Mouse (Mus musculus): ENCODE results near the gene Lect2. TPM values are rescaled to one million over a fixed set of nuclear protein-coding genes. Genes with fewer than 3 reads are reported as not detected.

The Lect2 gene
- 0.39 and 1.2 TPM in 2 replicates for total RNA-seq (2021)
- long read RNA-seq, transcript Lect2-201 (4 exons, 837 nt) = major isoform, 93 of 110 reads
- long read RNA-seq, partial matches to known transcripts = 7 of 110 reads
- long read RNA-seq, other reads (novel, unspliced or antisense) = 10 of 110 reads

DNA sequence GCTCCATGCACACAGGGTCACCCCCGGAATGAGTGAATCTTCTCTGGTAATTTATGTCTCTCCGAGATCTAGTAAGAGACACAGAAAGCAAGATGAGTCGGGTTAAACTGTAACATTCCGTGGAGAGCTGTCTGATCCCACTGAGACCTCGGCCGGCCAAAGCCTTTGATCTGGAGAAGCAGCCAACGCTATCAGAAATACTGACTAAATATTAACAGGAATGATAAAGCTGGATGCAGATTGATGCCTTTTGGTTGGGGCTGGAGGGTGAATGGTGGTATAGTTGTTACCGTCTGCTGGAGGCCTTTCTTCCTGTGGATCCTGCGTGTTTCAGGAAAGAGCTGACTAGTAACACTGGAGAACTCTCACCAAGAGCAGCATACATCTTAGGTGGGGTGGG lies at the start of gene Lect2:
Gene Lect2 (minus strand): TSS at position 102 of the 400 bp plus-strand sequence.
- DNase-seq = no peak

DNA sequence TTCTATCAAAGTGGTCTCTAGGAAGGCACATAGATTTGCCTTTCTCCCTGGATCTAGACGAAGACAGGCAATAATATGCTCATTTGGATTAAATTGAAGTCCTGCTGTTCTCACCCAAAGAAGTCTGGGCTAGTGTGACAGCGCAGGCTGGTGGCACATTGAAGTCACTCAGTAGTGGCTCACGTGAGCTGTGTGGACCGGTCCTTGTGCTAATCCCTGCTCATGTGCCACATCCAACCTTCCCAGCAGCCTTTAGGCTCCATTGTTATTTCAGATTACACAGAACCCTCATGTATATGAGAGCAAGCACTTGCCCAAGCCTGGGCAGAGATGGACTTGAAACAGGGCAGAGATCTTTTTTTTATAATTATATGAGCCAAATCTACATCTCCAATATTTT lies 49.0 kb upstream of the Lect2 start:
- no peak for DNase-seq

DNA sequence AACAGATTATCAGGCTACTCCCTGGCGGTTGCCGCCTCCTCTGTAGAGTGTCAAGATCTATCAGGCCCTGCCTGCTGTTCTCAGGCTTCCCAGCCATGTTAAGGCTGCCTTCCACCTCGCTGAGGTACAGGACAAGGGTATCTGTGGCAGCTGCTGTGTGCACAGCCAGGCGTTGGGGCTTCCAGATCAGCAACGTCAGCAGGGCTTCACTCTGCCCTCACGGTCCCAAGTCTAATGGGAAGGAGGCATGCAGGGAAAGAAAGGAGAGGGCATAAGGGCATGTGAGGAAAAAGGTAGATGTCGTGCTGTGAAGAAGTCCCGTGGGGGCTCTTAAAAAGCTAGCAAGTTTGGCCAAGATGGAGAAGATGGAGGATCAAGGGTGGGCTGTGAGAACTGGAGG lies 46.9 kb upstream of the Lect2 start:
- no peak for DNase-seq

GRCm38 (mm10) chr13:56593961-56594391 lies 45.7 kb upstream of the Lect2 start:
- DNase-seq = no peak

DNA sequence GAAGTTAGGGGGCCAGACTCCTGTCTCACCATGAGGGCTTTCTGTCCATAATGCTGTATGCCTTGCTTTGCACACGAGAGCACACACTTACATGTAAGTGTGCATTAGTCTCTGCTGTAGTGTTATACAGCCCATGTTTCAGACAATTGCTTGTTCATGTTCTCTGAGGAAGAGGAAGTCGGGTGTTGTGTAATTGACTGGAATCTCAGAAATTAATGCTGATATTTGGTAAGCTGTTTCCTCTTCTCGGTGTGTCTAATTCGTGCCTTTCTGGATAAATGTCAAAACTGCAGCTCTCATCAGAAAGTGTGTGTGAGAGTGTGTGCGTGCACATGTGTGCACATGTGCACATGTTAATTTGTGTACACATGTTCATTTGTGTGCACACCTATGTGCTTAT lies 44.9 kb upstream of the Lect2 start:
- no peak for DNase-seq

GRCm38 (mm10) chr13:56591939-56592338 lies 43.6 kb upstream of the Lect2 start:
- DNase-seq = no peak

DNA sequence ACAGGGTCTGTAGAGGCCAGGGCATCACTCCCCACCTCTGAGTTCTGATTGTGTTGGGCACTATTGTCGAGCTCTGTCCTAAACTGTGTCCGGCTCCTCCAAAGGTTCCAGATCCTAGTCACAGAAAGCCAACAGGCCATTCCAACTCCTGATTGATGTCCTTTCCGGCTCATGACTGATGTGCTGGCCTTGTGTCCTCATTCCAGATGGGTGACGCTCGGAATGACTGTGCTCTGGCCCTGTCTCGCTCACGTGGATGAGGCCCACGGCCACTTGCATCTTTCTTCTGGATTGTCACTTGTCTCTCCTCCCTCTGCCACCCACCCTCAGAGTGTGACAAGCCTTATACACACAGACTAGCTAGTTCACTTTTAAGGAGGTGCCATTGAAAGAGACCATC lies 42.9 kb upstream of the Lect2 start:
- DNase-seq = peak; percentile 60

DNA sequence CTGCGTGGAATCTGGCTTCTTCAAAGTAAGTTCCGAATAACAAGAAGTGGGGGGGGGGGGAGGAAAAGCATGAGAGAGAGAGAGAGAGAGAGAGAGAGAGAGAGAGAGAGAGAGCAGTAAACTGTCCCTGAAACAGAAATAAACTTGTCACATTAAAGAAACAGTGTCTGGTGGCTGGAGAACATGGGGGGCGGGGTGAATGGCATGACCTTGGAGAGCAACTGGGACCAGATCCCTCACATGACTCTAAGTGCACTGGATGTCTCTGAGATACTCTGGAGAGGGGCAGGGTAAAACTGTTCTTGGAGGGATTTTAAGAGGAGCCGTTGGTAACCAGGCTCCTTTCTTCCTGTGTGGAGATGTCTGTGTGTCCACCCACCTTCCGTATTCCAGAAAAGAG lies 41.9 kb upstream of the Lect2 start:
- peak; percentile 61 for DNase-seq

DNA sequence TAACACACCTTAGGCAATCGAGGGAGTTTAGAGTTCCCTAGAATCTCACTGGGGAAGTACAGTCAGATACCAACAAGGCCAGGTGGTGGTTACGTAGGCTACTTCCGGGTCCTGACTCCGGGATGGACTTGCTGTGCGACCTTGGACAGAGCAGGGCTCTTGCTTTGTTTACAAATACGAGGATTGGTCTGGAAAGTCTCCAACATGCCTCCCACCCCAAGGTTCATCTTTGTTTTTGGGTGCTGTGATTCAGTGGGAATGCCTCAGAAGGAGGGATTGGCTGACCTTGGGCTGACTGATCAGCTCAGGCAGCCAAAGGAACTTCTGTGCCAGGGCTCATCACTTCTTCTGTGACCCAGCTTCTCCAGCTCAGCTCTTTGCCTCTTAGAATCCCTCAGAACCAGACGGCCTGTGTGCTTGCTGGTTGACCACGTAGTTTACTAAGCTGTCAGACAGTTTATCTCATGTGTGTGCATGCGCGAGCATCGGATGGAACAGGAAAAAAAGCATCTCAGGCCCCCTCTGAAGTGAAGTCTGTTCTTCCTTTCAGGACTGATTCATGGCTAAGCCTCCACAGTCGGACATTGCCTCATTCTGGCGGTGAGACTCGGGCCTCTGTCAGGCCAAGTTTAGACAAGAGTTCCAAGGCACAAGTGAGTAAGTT lies 40.3 kb upstream of the Lect2 start:
- DNase-seq = peak; percentile 51

GRCm38 (mm10) chr13:56586046-56586445 lies 37.7 kb upstream of the Lect2 start:
- DNase-seq = no peak

DNA sequence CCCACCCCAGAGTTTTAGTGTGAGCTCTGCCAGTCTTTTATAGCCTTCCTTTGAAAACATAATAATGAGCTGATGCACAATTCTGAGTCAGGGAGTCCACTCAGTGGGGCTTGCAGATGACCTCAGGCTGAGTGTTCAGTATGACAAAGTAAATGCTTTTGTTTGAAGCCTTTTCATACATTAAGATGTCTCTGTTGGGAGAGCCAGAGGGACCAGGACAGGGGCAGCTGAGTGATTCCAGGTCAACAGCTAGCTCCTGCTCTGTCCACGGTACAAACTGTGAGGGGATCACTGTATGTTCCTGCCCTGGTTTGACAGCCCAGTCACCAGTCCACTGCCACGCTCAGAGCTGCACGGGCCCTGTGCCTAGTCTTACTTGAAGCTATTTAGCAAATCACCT lies 34.4 kb upstream of the Lect2 start:
- DNase-seq = no peak

- DNase-seq = no peak
These were observed 33.7 kb upstream of the Lect2 start for GRCm38 (mm10) chr13:56581961-56582434.

DNA sequence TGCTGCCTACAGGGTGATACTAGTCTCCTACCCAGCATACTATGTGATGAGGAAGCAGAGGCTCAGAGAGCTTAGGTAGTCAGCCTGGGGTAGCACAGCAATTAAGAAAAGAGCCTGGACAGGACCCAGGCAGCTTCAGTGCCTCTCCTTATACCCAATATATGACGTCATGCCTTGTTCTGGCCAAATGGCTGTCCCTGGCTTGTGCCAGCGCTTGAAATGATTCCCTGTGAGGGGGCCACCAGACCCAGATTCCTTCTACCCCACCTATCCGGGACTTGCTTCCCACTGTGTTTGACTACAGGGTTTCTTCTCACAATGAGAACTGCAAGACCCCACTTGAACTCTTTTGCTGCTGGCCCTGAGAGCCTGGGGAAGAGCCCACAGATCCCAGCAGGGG lies 33.2 kb upstream of the Lect2 start:
- no peak for DNase-seq

DNA sequence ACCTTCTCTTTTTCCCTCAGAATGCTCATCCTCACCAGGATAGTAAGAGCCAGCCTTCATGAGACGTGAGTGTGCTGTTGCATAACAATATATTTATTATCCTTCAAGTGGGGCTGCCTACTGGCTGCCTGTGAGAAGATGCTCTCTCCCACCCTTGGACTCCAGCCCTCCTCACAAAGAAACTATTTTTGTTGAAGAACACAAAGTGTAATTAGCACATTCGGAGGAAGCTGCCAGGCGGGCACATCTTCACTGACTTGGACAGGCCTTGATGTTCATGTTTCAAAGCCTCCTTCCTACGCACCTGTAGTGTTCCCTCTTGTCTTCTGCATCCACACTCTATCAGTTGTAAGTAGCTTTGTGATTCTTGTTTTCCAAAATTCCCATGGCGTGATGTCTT lies 32.1 kb upstream of the Lect2 start:
- no peak for DNase-seq

- no peak for DNase-seq
These were observed 29.8 kb upstream of the Lect2 start for GRCm38 (mm10) chr13:56578097-56578496.

DNA sequence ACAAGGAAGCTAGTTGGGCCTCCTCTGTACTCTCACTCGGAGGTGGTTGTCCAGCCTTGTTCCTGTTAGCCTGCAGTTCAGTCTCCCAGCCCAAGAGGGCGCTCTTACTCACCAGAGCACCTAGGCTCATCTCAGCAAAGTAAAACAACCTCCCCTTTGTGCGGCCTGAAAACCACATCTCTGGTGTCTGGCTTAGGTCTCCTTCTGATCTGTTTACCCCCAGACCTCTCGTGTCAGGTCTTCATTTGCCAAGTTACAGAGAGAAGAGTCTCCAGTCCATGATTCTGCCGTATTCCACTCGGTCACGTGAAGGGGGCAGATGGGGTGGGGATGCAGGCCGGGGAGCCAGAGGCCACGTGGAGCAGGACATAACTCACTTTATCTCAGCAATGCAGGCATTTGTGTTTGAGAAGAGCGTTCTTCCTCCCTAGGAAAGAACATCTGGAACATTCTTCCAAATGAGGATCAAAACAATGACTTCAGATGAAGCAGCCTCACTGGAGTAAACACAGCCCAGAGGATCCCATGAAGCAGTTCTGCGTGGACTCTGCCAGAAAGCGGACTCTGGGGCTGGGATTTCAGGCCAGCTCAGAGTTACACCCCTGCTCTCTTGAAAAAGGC lies 27.5 kb upstream of the Lect2 start:
- DNase-seq = peak; percentile 78

- DNase-seq = no peak
These were observed 26.8 kb upstream of the Lect2 start for GRCm38 (mm10) chr13:56575074-56575473.

- DNase-seq = no peak
These were observed 23.3 kb upstream of the Lect2 start for GRCm38 (mm10) chr13:56571645-56572044.

DNA sequence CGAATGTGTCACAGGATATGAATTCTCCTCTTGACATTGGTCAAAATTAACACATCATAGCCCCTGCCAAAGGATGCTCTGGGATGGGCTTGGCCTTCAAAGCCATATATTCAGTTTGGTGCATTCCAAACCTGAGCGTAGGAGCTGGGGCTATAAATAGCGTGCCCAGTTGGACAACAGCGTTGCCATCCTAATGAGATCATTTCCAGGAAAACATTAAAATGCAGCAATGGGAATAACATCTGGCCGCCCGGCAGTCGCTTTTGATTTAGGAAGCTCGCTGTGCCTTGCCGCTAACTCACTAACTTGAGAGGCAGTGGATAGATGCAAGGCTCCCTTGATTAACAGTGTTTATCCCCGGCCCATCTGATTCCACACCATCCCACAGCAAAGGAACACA lies 18.0 kb upstream of the Lect2 start:
- no peak for DNase-seq

- peak; percentile 52 for DNase-seq
These were observed 14.8 kb upstream of the Lect2 start for GRCm38 (mm10) chr13:56563075-56563474.

DNA sequence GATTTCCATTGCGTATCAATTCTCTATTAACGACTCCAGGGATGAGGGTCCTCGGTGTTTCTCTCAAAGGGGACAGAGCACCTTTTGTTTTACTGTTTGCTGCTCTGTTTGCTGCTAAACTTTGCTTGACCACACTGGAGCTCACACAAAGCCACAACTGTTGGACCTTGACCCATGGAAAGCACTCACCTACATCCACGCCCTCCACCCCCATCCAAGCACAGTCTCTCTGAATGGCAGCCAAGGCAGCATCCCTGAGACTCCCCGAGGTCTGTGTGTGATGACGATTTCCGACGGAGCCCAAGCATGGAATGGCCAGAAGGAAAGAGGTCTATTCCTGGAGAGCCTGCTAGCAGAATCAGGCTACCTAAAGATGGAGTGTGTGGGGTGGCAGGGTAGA lies 12.8 kb upstream of the Lect2 start:
- DNase-seq = no peak

DNA sequence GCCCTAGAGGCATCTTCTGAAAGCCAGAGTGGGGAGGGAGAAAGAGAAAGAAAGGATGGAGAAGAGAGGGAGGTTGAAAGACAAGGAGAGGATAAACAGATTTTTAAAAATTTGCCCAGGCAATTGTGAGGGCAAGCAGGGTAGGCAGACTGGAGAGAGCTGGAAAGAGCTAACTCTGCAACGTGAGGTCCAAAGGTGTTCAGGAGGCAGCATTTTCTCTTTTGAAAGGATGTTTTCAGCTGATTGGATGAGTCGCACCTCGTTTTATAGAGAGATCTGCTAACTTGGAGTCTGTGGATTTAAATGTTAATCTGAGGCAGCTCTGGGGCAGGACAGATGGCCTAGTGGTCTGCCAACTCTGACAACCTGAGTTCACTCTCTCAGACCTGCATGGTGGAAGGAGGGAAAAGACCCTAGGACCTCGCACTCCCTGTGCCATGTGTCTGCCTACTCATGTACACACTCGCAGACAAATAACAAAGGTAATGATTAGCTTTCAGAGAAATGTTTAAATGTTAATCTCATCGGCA lies 11.6 kb upstream of the Lect2 start:
- no peak for DNase-seq

- DNase-seq = no peak
These were observed 10.5 kb upstream of the Lect2 start for GRCm38 (mm10) chr13:56558811-56559210.

GRCm38 (mm10) chr13:56556701-56557100 lies 8.4 kb upstream of the Lect2 start:
- DNase-seq = no peak
